28 mouse cellular contexts compared by ENCODE assay signal in the genomic region with DNA sequence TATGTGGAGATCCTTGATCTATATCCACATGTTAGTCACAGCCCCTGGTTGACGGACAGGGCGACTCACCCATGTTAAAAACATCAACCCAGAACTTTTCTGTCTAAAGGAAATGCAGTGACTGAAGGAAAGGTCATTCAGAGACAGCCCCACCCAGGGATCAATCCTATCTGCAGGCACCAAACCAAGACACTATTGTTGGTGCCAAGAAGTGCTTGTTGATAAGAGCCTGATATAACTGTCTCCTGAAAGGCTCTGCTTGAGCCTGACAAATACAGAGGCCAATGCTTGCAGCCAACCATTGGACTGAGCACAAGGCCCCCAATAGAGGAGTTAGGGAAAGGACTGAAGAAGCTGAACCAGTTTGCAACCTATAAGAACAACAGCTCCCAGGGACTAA.
"Had no signal": no experiment of that assay in that cellular context is flagged by ENCODE, and none has a peak within 500 bp of the region (broad histone marks: within the 10 kb centered on the region; RNA-seq: fewer than 3 reads in every experiment).

No protein-coding gene starts in this region.

- H3K9me3 ChIP-seq: limb, embryonic 10.5 days; limb, embryonic 12.5 days; limb, embryonic 13.5 days; limb, embryonic 15.5 days; liver, embryonic 12.5 days; liver, embryonic 13.5 days; liver, embryonic 15.5 days; lung, embryonic 15.5 days; megakaryocyte, embryonic 14.5 days; midbrain, embryonic 10.5 days; midbrain, embryonic 12.5 days; midbrain, embryonic 13.5 days; midbrain, embryonic 15.5 days; neural tube, embryonic 12.5 days had no signal

- H3K27me3 ChIP-seq: limb, embryonic 12.5 days; limb, embryonic 13.5 days; limb, embryonic 15.5 days; liver, embryonic 12.5 days; liver, embryonic 13.5 days; liver, embryonic 15.5 days; lung, embryonic 15.5 days; megakaryocyte, embryonic 14.5 days; midbrain, embryonic 12.5 days; midbrain, embryonic 13.5 days; midbrain, embryonic 15.5 days; neural tube, embryonic 12.5 days had no signal

- H3K4me1 ChIP-seq: limb, embryonic 10.5 days; limb, embryonic 12.5 days; limb, embryonic 13.5 days; limb, embryonic 15.5 days; liver, embryonic 12.5 days; liver, embryonic 13.5 days; liver, embryonic 15.5 days; lung, embryonic 15.5 days; megakaryocyte, embryonic 14.5 days; midbrain, embryonic 10.5 days; midbrain, embryonic 12.5 days; midbrain, embryonic 13.5 days; midbrain, embryonic 15.5 days; neural tube, embryonic 12.5 days had no signal

- DNase-seq: left cerebral cortex, postnatal 4 days; liver; liver, embryonic 13.5 days; liver, postnatal 0 days; lung, adult 18-20 months; lung, adult 2 months; lung, embryonic 14.5 days; lung, postnatal 10 days; lung, postnatal 14 days; lung, postnatal 36 days; lung, postnatal 4 days; midbrain, embryonic 14.5 days had no signal

- H3K4me3 ChIP-seq: limb, embryonic 10.5 days; limb, embryonic 12.5 days; limb, embryonic 13.5 days; limb, embryonic 15.5 days; liver, embryonic 12.5 days; liver, embryonic 13.5 days; liver, embryonic 15.5 days; lung, embryonic 15.5 days; megakaryocyte, embryonic 14.5 days; midbrain, embryonic 10.5 days; midbrain, embryonic 12.5 days; midbrain, embryonic 13.5 days; midbrain, embryonic 15.5 days; myocyte; neural tube, embryonic 12.5 days had no signal

- H3K27ac ChIP-seq: limb, embryonic 10.5 days; limb, embryonic 12.5 days; limb, embryonic 13.5 days; limb, embryonic 15.5 days; liver, embryonic 12.5 days; liver, embryonic 13.5 days; liver, embryonic 14.5 days; liver, embryonic 15.5 days; lung, embryonic 15.5 days; macrophage; midbrain, embryonic 10.5 days; midbrain, embryonic 12.5 days; midbrain, embryonic 13.5 days; midbrain, embryonic 15.5 days; neural tube, embryonic 12.5 days had no signal

- H3K9ac ChIP-seq: limb, embryonic 12.5 days; limb, embryonic 13.5 days; limb, embryonic 15.5 days; liver, embryonic 12.5 days; liver, embryonic 13.5 days; liver, embryonic 14.5 days; liver, embryonic 15.5 days; liver, postnatal 0 days; lung, embryonic 14.5 days; lung, embryonic 15.5 days; midbrain, embryonic 12.5 days; midbrain, embryonic 13.5 days; midbrain, embryonic 15.5 days; neural tube, embryonic 12.5 days had no signal

- H3K36me3 ChIP-seq: limb, embryonic 10.5 days; limb, embryonic 12.5 days; limb, embryonic 13.5 days; limb, embryonic 15.5 days; liver, embryonic 12.5 days; liver, embryonic 13.5 days; liver, embryonic 15.5 days; lung, embryonic 15.5 days; midbrain, embryonic 10.5 days; midbrain, embryonic 12.5 days; midbrain, embryonic 13.5 days; midbrain, embryonic 15.5 days; neural tube, embryonic 12.5 days had no signal
